Mouse (Mus musculus): Measurements from ENCODE around the gene AI854703. TPM values are rescaled to one million over a fixed set of nuclear protein-coding genes. Genes with fewer than 3 reads are reported as not detected.

AI854703 gene
- 1 to 10 TPM; 3.7 to 4.2 TPM for polyA plus RNA-seq (2017; shearing (Covaris generic))

DNA sequence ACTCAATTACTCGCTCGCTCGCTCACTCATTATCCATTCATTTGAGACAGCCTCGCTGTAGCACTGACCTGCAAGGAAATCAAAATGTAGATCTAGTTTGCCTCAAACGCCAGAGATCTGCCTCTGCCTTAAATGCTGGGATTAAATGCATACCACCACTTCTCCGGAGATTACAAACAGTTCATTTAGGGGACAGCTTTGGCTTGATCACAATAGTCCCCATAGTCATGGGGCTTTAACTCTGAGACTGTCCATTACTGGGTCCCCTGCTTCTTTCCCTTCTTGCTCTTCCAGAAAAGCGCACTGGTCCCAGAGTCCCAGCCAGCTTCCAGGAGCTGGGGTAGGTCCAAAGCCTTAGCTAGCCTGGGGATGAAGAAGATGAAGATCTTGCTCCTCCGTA, at the start of gene AI854703:
Gene AI854703 (plus strand): TSS at position 301 of the 400 bp plus-strand sequence.

DNA sequence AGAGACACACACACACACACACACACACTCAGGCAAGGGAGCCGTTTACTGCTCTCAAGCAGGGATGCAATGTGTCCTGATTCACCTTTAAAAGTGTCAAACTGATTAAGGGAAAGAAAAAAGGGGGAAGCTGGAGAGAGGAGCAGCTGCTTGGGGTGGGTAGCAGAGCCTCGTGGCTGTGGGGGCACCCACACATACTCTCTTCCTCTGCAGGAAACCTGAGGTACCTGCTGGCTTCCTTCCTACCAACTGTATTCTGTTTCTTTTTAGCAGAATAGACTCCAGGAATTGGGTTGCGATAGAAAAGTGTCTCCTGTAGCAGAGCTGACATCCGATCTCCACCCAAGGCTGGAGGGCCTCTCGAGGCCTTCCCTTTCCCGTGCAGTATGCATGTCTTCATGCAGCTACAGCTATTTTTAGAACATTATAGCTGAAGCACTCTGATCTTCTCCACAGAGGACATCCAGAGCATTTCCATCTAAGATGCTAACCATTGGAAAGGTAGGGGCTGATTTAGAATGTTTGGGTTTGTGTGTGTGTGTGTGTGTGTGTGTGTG, 37.3 kb upstream of the AI854703 start, which contains the start of gene Gm45021:
Gene Gm45021 (plus strand): TSS at position 417 of the 557 bp plus-strand sequence.

DNA sequence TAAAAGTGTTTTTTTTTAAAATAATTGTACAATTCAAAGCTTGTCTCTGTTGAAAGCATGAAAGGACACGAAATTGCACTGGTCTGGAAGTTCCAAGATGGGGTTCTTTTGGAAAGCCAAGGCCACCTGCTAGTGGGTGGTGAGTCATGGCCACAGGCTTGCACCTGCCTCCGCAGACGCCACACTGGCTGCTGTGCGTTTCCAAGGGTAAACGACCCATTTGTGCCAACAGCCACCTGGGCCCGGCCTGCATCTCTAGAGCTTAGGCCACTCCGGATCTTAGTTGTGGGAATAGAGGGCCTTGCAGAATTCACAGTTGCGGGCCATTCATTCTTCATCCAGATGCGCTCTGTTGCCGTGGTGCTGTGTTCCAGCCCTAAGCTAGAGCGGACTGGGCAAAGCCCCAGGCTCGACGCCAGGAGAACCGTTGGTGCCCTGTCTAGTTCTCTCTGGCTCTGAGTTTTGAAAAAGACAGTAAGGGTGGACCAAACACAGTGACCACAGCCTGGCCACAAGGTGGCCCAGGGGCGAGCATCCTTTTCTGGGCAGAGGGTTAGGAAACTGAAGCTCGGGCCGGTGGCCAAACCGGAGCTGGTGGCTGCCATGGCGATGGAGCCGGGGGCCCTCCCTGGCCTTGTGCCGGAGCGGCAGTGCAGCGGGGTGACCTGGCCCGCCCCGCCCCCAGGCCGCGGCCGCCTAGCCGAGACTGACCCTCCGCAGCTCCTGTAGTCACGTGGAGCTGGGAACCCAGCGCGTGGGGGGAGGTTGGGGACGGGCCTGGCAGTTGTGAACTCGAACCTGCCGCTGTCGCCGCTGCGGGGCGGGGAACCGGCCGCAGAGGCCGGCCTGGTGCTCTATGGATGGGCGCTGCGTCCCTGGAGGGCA, 33.2 kb upstream of the AI854703 start, which contains the start of the genes Repin1 and Gm44965:
Gene Repin1 (plus strand): TSS at position 726 of the 885 bp plus-strand sequence.
Gene Gm44965 (plus strand): TSS at position 784 of the 885 bp plus-strand sequence.

DNA sequence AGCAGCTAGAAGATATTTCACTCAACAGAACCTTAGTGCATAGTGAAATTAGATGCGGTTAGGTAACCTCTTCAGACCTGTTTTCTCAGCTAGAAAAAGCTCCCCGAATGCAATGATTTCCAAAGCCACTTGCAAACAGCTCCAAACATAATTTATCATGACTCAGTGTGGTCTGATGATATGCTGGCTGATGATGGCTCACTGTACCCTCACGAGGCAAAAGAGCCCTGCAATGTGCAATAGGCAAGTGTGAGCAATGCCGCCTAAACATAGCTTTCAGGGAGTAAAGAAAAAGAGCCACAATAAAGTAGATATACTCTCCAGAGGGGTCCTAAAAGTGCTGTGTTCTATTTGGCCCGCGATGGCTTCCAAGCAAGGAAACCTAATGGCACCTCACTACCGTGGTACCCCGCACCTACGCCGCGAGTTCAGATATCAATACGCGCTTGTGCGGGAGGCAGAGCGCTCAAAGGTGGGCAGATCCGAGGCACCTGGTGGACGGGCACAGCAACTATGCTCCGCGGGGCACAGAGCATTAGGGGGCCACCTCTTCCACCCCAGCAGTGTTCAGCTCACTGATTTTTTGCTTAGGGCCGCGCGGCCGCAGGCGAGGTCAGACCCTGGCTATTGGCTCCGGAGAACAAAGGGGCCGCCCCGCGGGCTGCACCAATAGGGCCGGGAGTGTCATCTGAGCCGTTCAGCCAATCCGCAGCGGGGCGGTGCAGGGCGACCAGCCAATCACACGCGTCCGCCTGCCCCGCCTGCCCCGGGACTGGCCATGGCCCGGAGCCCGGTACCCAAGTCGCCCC, 25.1 kb upstream of the AI854703 start, which contains the start of gene Zfp775:
Gene Zfp775 (plus strand): TSS at position 793 of the 809 bp plus-strand sequence.

DNA sequence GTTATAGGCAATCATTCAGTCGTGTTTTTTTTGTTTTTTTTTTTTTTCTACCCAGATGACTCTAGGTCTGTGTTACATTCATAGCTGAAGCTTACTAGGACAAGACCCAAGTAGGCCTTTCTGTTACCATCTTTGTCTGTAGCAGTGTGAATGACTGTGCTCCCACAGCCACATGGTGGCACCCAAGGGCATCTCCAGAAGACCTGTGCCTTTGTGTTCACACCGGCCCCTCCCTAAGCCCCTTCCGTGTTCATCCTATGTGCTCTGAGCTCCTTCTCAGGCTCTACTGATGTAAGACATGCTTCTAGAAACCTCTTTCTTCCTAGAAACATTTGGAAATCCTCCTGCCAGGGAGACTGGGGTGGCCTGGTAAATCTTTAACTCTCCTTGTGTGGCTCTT, 20.4 kb downstream of the AI854703 start, which contains the start of gene Gimap8:
Gene Gimap8 (plus strand): TSS at position 240 of the 400 bp plus-strand sequence.

DNA sequence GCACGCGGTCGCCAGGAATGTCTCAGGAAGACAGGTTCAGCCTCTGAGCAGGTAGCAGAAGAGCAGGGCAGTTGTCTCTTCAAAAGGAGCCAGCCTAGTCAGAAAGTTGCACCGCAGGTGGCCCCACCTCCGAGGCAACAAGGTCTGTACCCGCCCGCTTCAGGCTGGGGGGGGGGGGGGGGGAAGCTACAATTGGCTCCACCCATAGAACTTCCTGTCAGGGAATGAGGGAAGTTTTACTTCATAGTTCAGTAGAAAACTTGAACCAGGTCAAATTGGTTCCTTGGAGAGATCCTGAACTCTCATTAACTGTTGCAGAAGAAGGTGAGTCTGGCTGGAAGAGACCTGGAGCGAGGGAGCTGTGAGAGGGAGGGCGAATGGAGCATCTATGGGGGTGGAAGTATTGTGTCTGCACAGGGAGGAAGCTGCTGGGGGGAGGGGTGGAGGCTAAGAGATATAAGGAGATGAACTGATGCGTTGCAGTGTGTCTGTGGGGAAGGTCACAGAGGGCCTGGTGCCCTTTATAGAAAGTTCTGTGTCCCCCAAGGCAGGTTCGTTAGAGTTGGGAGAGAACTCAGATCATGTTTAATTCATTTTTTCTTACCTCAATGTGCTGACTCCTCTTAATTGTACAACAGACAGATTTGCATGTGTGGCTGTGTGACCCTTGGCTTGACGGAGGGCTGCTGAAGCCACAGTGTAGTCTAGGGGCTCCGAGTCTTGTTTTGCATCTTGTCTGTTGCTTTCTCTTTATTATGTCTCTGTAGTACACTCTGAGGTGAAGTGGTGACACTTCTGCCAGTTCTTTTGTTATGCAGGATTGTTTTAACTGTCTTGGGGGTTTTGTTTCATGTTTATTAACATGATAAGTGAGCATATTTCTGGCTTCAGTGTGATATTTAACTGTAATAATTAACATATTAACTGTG, 49.6 kb downstream of the AI854703 start, which contains the start of gene Gimap9:
Gene Gimap9 (plus strand): TSS at position 199 of the 929 bp plus-strand sequence.

Other genes with a start within 250 kb of the AI854703 start
- 10 to 100 TPM; 25.2 to 28.0 TPM for gene Krba1, start 231.2 kb upstream of the AI854703 start, polyA plus RNA-seq (2017; shearing (Covaris generic))
- gene Zfp467, start 180.9 kb upstream of the AI854703 start, polyA plus RNA-seq (2017; shearing (Covaris generic)) = 10 to 100 TPM; 22.3 to 29.7 TPM
- gene Sspo, start 178.5 kb upstream of the AI854703 start, polyA plus RNA-seq (2017; shearing (Covaris generic)) = 1 to 10 TPM in 1 of 2 experiments, under 1 TPM in 1; 0.74 to 1.2 TPM
- gene Atp6v0e2, start 89.1 kb upstream of the AI854703 start, polyA plus RNA-seq (2017; shearing (Covaris generic)) = 1 to 10 TPM in 1 of 2 experiments, not detected in 1; 4.7 TPM
- gene Lrrc61, start 72.0 kb upstream of the AI854703 start, polyA plus RNA-seq (2017; shearing (Covaris generic)) = 10 to 100 TPM; 11.3 to 50.4 TPM
- gene Rarres2, start 54.0 kb upstream of the AI854703 start, polyA plus RNA-seq (2017; shearing (Covaris generic)) = under 1 TPM in 1 of 2 experiments, not detected in 1; 0.23 TPM
- not detected for gene Gm45021, start 37.2 kb upstream of the AI854703 start, polyA plus RNA-seq (2017; shearing (Covaris generic))
- 1 to 10 TPM; 5.7 to 5.9 TPM for gene Repin1, start 32.9 kb upstream of the AI854703 start, polyA plus RNA-seq (2017; shearing (Covaris generic))
- not detected for gene Gm44965, start 32.8 kb upstream of the AI854703 start, polyA plus RNA-seq (2017; shearing (Covaris generic))
- gene Zfp775, start 24.7 kb upstream of the AI854703 start, polyA plus RNA-seq (2017; shearing (Covaris generic)) = 1 to 10 TPM; 7.8 to 9.4 TPM
- gene Gimap8, start 20.5 kb downstream of the AI854703 start, polyA plus RNA-seq (2017; shearing (Covaris generic)) = 100 to 1,000 TPM; 148 TPM
- 100 to 1,000 TPM; 259 to 273 TPM for gene Gimap9, start 49.4 kb downstream of the AI854703 start, polyA plus RNA-seq (2017; shearing (Covaris generic))
- gene Gimap4, start 57.8 kb downstream of the AI854703 start, polyA plus RNA-seq (2017; shearing (Covaris generic)) = 1,000 to 10,000 TPM; 1,107 to 1,335 TPM
- 100 to 1,000 TPM; 791 to 847 TPM for gene Gimap6, start 81.5 kb downstream of the AI854703 start, polyA plus RNA-seq (2017; shearing (Covaris generic))
- 10 to 100 TPM; 17.0 to 31.4 TPM for gene Gm28053, start 91.8 kb downstream of the AI854703 start, polyA plus RNA-seq (2017; shearing (Covaris generic))
- 100 to 1,000 TPM; 197 to 372 TPM for gene Gimap7, start 91.9 kb downstream of the AI854703 start, polyA plus RNA-seq (2017; shearing (Covaris generic))
- 100 to 1,000 TPM; 528 to 608 TPM for gene Gimap1, start 112.3 kb downstream of the AI854703 start, polyA plus RNA-seq (2017; shearing (Covaris generic))
- gene Gimap5, start 119.4 kb downstream of the AI854703 start, polyA plus RNA-seq (2017; shearing (Covaris generic)) = 100 to 1,000 TPM; 138 to 215 TPM
- 1,000 to 10,000 TPM; 1,428 to 1,859 TPM for gene Gimap3, start 144.1 kb downstream of the AI854703 start, polyA plus RNA-seq (2017; shearing (Covaris generic))
- 1 to 10 TPM; 4.1 to 6.9 TPM for gene Tmem176a, start 214.2 kb downstream of the AI854703 start, polyA plus RNA-seq (2017; shearing (Covaris generic))
- 10 to 100 TPM in 1 of 2 experiments, 1 to 10 TPM in 1; 6.2 to 14.1 TPM for gene Tmem176b, start 214.7 kb downstream of the AI854703 start, polyA plus RNA-seq (2017; shearing (Covaris generic))
- 1 to 10 TPM in 1 of 2 experiments, under 1 TPM in 1; 0.16 to 3.0 TPM for gene Aoc1, start 246.1 kb downstream of the AI854703 start, polyA plus RNA-seq (2017; shearing (Covaris generic))

All from inflammation-experienced regulatory T-cells (primary cell).